Mouse (Mus musculus): Measurements from ENCODE around the gene A230050P20Rik. TPM values are rescaled to one million over a fixed set of nuclear protein-coding genes. Genes with fewer than 3 reads are reported as not detected.
"Not testable (repeated sequence)": the region's sequence is repeated elsewhere in the genome, so short reads cannot be mapped to it uniquely, and the experiment has no call there.

A230050P20Rik gene
- 10 to 100 TPM; 66.8 to 70.4 TPM for total RNA-seq (2021)
- long read RNA-seq, transcript A230050P20Rik-201 (8 exons, 1,683 nt), result major isoform, 9 of 37 reads
- long read RNA-seq, partial matches to known transcripts, result 4 of 37 reads
- long read RNA-seq, other reads (novel, unspliced or antisense), result 23 of 37 reads

- peak; percentile 80 to 83 for DNase-seq (ENCODE audit: low spot score in 2 of 2)
Measured at GRCm38 (mm10) chr9:20868448-20869001, at the start of gene A230050P20Rik. TSS of gene A230050P20Rik (plus strand) at chr9:20868642.

GRCm38 (mm10) chr9:20820001-20820400 is 48.4 kb upstream of the A230050P20Rik start:
- no peak for DNase-seq (ENCODE audit: low spot score in 2 of 2)

- peak; percentile 17 to 49 for DNase-seq (ENCODE audit: low spot score in 2 of 2)
Measured at GRCm38 (mm10) chr9:20822821-20823220, 45.6 kb upstream of the A230050P20Rik start.

GRCm38 (mm10) chr9:20825781-20826180 is 42.7 kb upstream of the A230050P20Rik start:
- DNase-seq (ENCODE audit: low spot score in 2 of 2), result no peak

- DNase-seq (ENCODE audit: low spot score in 2 of 2), result no peak
Measured at GRCm38 (mm10) chr9:20828127-20828526, 40.3 kb upstream of the A230050P20Rik start.

GRCm38 (mm10) chr9:20830901-20831643 is 37.4 kb upstream of the A230050P20Rik start:
- peak; percentile 89 to 96 for DNase-seq (ENCODE audit: low spot score in 2 of 2)

GRCm38 (mm10) chr9:20834881-20835280 is 33.6 kb upstream of the A230050P20Rik start:
- no peak for DNase-seq (ENCODE audit: low spot score in 2 of 2)

- DNase-seq (ENCODE audit: low spot score in 2 of 2), result not testable (repeated sequence)
Measured at GRCm38 (mm10) chr9:20835431-20835954, 32.9 kb upstream of the A230050P20Rik start.

GRCm38 (mm10) chr9:20837184-20837947 is 31.1 kb upstream of the A230050P20Rik start:
- no peak for DNase-seq (ENCODE audit: low spot score in 2 of 2)

GRCm38 (mm10) chr9:20838931-20839330 is 29.5 kb upstream of the A230050P20Rik start:
- DNase-seq (ENCODE audit: low spot score in 2 of 2), result no peak

- DNase-seq (ENCODE audit: low spot score in 2 of 2), result no peak
Measured at GRCm38 (mm10) chr9:20842211-20842610, 26.2 kb upstream of the A230050P20Rik start.

GRCm38 (mm10) chr9:20842670-20843069 is 25.8 kb upstream of the A230050P20Rik start:
- DNase-seq (ENCODE audit: low spot score in 2 of 2), result peak in 1 of 2 experiments; percentile 49

- DNase-seq (ENCODE audit: low spot score in 2 of 2), result no peak
Measured at GRCm38 (mm10) chr9:20850179-20850578, 18.3 kb upstream of the A230050P20Rik start.

GRCm38 (mm10) chr9:20857131-20857530 is 11.3 kb upstream of the A230050P20Rik start:
- no peak for DNase-seq (ENCODE audit: low spot score in 2 of 2)

- no peak for DNase-seq (ENCODE audit: low spot score in 2 of 2)
Measured at GRCm38 (mm10) chr9:20859926-20860325, 8.5 kb upstream of the A230050P20Rik start.

- DNase-seq (ENCODE audit: low spot score in 2 of 2), result no peak
Measured at GRCm38 (mm10) chr9:20861821-20862220, 6.6 kb upstream of the A230050P20Rik start.

- DNase-seq (ENCODE audit: low spot score in 2 of 2), result no peak
Measured at GRCm38 (mm10) chr9:20862225-20862624, 6.2 kb upstream of the A230050P20Rik start.

GRCm38 (mm10) chr9:20866879-20867278 is 1.6 kb upstream of the A230050P20Rik start:
- no peak for DNase-seq (ENCODE audit: low spot score in 2 of 2)

GRCm38 (mm10) chr9:20869246-20869645 is 804 bp downstream of the A230050P20Rik start:
- DNase-seq (ENCODE audit: low spot score in 2 of 2), result no peak

GRCm38 (mm10) chr9:20870211-20871173 is 2.0 kb downstream of the A230050P20Rik start:
- no peak for DNase-seq (ENCODE audit: low spot score in 2 of 2)
